Mouse (Mus musculus) right cerebral cortex, postnatal 36 days (tissue): ENCODE measurements around the gene Metap1d.
A peak's percentile ranks its signal among the peaks of the same experiment; 100 is the strongest.

Experiments
- DNase-seq, 2 experiments: peaks; one replicate each; pipeline ENCODE4 v3.0.0; 2022; ENCODE audit warnings: low spot score in 2 of 2, mixed read lengths in 1 of 2

Gene Metap1d

DNA sequence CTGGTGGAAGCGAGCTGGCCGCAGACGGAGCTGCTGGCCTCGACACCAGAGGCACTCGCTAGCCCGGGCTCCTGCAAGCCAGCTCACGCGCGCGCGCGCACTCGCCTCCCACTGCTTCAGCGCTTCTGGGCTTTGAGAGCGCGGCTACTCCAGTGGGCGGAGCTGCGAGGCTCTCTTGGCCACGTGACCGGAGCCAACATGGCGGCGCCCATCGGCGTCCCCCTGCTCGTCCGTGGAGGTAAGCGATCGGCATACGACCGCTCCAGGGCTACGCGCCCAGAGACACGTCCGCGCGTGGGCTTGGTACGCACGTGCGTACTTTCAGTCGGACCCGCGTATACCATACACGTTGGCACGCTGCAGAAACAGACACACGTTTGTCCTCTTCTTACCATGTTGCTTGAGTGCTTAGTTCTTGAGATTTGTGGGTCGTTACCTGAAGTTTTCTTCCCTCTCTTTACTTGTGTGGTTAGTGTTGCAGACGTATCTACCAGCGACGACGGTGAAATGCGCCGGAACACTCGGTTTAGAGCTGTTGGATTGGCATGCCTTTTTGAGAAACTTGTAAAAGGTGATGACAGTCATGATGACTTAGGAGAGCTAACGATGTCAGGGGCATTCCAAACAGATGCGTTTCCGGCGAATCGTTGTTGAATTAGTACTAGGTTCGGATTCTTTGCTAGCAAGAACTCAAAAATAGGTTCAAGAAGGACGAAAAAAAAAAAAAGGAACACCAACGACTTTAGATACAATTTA is at the start of gene Metap1d:
Gene Metap1d, plus strand, starts transcription at position 116 of the 756 bp plus-strand sequence.
- peak; percentile 94 to 97 for DNase-seq

DNA sequence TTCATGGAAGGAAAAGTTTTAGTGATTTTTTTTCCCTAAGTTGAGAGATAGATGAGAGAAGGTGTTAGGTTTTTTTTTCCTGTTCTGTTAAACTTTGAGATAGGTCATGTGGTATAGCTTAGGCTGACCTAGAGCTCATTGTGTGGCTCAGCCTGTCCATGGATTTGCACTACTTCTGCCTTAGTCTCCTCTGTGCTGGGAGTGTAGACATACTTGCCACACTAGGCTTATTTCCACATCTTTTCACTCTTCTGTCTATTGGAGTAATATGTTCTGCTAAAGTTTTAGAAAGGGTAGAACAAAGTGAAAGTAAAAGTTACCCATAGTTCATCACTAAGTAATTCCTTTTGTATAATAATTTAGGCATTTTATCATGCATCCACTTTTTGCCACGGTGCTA is 47.5 kb upstream of the Metap1d start:
- no peak for DNase-seq

DNA sequence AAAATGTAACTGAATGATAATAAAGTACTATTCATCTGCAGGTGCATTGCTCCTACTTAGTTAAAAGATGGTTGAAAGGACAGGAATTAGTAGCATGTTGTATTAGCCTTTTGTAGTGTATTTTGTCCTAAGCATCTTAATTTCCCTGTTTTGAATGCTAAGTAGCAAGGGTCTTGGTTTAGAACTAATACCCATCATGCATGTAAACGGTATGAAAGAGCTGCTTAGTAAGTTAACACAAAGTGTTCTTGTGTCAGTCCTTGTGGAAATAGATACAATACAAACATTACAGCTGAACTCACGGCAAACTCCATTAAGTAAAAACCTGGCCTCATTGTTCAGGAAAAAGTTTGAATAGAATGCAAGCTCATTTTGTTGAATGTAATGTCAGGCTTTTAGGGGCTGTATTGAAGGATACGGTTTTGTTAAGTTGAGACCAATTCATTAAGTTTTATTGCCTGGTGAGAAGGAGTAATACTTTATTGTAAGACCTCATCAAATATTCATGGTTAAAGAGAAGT is 34.3 kb upstream of the Metap1d start:
- DNase-seq, result no peak

DNA sequence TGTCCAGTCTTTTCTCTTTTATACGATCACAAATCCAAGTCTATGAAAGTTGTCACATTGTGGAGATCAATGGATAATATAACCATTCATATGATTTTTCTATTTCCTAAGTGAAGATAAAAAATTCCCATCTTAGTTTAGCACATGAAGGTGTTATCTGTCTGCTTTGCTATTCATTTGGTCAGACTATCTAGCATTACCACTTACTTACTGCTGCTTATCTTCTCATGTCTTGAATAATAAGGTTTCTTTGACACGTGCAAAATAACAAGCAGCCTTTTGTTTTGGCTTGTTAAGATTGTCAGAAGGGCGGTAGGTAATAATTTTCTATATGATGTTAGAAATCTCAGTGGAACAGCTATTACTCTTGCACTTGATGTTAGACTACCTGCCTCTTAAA is 33.7 kb upstream of the Metap1d start:
- no peak for DNase-seq

DNA sequence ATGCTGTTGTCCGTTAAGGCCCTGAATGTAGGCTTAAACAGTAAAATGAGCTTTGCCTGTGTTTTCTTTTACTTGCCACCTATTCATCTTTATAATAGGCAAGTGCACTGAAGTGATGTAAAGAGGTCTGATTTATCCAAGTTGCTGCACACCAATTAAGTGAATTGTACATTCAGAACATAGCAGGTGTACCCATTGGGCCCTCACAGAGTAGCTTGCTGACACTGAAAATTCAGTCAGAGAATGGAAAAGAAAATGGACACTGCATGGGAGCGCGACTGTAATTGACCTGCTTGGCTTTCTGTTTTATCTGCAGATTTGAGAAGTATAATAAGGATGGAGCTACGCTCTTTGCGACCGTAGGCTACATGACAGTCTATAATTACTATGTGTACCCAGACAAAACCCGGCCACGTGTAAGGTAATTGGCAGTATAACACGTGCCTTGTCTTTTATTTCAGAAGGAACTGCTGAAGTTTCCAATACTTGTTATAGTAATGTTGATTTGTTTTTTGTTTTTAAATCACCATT is 32.1 kb upstream of the Metap1d start:
- DNase-seq, result no peak

DNA sequence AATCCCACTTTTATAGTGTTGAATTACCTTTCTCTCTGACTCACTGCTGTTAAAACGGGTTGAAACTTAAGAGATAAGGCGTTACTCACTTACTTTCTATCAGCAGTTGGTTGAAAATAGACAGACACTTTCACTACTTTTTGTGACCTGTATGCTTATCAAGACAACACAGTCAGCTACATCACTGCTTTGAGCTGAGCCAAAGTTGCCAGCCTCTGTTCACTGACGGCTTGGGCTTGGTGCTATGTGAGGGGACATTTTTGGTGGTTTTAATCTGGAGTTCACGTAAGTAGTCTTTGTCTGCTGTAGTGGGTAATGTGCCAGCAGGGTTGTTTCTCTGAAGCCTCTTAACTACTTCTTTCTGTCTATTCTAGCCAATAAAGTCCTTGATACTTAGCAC is 28.5 kb upstream of the Metap1d start:
- DNase-seq, result no peak

DNA sequence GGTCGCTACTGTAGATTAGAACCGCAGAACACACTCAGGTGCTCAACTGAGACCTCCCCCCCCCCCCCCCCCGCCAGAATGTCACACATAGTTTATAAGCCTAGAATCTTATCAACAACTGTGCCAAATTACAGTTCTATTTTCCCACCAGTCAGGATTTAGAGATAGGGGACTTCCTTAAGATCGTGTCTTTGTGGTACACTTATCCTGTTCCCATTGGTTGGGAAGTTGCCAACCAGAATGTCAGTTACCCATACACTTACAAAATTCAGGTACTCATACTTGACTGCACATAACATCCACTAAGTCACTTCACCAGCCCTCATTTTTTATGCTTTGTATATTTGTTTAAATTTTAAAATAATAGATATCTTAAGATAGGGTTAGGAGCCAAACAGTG is 17.6 kb upstream of the Metap1d start:
- no peak for DNase-seq

DNA sequence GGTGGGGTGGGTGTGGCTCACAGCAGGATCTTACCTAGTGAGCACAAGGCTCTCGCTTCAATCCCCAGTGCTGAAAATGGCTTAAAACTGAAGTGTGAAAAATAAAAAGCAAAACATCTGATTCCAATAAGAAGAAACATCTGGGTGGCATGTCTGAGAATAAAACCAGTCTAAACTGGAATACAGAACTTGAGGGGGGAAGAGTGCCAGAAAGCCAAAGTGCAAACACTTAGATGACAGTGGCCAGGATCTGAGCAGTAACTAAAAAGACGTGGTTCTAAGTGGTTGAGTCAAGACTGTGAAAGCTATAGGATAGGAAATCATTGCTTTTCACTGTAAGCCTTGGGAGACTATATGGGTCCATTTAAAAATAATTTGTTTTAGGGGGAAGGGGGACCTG is 9.7 kb upstream of the Metap1d start:
- no peak for DNase-seq

DNA sequence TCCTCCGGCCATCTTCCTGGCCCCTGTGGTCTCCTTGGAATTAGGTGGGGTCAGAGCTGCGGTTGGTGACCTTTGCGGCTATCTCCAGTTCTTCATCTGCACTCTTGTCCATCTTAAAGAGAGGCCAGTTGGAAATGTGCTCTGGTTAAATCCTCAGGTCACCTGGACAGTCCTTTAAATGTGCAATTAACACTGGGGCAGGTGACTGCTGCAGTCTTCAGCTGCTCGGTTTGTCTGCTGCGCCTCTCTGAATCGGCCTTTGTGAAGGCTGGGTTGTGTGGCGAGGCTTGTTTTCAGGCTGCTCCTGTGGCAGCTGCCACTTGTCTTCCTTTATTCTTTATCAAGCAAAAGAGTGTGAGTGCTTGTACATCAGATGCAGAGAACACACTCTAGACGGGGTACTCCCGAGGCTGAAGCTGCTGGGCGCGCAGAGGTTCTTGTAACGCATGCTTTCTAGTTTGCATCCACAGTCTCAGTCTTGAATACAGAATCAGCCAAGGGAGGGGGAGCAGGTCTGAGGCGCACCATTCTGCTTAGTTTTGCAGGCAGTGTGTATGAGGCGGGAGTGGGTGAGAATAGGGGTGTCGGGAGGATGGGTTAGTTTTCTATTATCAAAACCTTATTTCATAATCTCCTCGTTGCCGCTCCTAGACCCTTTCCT is 7.4 kb upstream of the Metap1d start:
- no peak for DNase-seq

DNA sequence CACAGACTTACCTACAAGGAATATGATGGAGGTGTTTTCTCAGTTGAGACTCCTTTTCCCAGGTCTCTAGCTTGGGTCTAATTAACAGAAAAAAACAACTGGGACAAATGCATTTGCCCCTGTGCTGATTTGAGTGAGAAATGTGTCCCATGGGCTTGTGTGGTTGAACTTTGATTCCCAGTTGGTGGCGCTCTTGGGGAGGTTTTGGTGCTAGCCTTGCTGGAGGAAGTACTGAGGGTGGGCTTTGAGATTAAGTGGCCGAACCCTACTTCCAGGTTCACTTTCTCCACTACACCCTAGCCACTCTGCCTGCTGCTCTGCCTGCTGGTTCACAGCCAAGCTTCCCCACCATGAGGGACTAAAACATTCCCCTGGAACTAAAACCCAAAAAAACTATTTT is 3.5 kb upstream of the Metap1d start:
- no peak for DNase-seq

DNA sequence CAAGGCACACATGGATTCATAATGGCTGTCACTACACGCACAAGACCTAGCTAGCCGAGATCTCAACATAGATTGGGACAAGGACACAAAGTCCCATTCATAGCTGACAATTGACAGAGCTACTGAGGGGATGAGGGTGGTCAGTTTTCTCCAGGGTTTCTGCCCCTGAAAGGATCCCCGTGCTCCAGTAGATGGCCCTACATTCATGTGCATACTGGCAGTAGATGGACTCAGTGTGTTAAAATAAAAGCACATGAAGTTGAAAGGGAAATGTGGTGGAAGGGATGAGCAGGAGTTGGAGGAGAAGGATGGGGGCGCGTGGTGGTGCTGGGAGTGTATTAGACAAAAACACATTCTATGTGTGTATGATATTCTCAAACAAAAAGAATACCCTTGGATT is 1.3 kb upstream of the Metap1d start:
- DNase-seq, result no peak

DNA sequence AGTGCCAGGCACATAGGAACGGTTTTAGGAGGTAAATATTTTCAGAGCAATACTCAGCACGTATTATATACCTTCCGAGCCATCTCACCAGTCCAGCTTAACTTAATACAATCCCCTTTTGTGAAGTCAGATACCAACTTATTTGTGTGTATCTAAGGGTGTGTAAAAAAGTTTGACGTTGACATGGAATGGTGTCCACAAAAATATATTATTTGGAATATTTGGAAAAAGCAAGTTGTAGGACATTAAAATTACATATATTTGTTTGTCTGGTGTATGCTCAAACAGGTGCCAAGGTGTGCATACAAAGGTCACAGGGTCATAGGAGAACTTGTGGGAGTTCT is 813 bp downstream of the Metap1d start:
- DNase-seq, result no peak

DNA sequence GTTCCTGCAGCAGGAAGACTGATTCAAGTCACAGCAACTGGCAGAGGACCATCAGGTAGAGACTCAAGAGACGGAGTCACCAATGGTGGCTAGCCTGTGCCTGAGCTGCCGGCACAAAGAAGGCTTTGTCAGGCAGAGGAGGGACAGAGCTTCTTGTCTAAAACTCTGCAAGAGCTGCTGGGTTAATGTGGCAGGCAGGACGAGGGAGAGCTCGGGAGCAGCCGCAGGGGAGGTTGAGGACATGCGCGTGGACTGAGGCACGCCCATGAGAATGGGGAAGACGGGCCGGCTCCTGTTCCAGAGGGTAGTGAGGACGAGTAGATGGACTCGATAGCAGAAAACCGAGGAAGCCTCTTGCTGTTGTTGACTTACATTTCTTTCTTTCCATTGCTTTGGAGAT is 5.5 kb downstream of the Metap1d start:
- no peak for DNase-seq

DNA sequence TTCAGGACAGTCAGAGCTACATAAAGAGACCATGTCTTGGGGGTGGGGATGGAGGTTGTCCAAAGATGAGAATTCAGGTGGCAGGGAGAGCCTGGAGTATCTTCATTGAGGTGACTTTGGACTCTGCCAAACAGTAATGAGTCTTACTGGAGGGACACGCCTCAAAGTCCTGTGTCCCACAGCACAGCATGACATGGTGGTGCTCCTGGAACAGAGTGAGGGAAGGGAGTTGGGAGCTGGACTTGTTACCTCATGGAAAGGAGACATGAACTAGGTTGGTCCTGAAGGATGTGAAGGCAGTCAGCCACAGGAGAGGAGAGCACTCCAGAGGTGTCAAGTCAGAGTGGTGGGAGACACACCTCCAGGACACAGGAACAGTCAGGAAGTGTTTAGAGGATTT is 6.6 kb downstream of the Metap1d start:
- DNase-seq, result no peak

DNA sequence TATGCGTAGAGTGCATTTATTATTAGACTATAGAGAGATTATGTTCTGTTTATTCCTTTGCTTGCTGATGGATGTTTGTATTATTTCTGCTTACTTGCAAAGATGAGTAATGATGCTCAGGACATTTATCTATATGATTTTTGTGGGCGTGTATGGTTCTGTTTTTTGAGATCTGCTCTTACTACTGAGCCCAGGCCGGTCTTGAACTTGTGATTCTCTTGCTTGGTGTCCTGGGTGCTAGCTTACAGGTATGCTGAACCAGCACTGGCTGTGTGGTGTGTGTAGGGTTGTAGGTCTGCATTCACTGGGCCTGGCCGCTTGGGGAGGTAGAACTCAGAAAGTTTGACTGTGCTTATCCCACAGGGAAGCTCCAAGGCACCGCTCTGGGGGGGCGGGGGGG is 8.1 kb downstream of the Metap1d start:
- DNase-seq, result no peak

DNA sequence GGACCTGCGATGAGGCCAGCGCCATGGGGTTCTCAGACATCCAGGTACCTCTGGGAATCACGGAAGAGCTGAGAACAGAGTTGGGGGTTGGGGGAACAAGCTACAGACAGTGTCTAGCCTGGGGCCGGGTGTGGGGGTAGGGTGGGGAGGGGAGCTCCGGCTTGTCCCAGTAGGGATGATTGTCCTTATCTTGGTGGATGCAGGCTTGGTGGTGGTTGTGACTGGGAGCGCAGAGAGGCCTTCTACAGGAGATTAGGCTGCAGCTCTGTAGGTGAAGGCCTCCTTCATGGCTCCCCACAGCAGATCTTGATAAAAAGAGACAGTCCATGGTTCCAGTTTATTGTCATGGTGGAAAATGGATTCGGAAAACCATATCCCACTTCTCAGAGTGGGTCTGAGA is 8.5 kb downstream of the Metap1d start:
- DNase-seq, result no peak

DNA sequence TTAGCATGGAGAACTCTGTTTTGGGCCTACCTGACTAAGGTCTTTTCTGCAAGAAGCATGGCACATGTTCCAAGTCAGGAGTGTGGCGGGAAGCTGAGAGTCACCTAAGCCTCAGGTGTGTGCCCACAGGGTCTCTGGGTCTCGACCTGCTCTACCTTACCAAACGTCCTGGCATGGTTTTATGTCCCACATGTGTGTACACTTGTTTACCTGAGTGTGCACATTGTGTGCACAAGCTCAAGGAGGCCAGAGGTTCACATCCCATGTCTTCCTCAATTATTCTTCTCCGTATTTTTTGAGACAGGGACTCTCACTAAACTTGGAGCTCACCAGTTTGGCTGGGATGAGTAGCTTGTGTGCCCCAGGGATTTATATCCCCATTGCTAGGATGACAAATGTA is 9.0 kb downstream of the Metap1d start:
- no peak for DNase-seq

DNA sequence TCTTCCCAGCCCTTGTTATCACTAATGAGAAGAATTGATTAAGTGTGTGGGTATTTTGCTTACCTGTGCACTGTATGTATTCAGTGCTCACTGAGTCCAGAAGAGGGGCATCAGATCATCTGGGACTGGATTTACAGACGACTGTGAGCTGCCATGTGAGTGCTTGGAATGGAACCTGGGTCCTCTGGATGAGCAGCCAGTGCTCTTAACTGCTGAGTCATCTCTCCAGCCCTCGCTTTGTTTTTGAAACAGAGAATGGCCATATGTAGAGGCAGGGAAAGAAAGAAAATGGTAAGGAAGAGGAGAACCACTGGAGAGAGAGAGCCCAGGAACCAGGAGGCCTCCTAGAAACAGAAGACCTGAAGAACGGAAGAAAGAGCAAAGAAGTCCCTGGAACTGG is 9.5 kb downstream of the Metap1d start:
- DNase-seq, result no peak

DNA sequence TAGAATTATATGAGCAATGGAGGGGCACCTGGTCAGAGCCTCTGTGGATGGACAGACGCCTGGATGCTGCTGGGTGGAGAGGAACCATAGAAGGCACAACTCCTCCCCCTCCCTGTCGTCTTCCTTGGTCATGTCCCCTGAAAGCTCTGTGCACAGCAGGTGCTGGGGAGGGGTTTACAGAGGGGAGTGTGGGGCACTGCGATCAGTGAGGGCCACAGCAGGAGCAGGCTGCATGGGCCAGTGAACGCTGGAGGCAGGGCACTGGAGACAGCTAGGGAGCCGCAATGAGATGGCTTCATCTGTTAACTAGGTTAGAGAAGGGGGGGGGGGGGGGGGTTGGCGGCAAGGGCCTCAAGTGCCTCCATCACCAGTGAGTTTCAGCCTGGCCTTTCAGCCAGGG is 13.0 kb downstream of the Metap1d start:
- no peak for DNase-seq

DNA sequence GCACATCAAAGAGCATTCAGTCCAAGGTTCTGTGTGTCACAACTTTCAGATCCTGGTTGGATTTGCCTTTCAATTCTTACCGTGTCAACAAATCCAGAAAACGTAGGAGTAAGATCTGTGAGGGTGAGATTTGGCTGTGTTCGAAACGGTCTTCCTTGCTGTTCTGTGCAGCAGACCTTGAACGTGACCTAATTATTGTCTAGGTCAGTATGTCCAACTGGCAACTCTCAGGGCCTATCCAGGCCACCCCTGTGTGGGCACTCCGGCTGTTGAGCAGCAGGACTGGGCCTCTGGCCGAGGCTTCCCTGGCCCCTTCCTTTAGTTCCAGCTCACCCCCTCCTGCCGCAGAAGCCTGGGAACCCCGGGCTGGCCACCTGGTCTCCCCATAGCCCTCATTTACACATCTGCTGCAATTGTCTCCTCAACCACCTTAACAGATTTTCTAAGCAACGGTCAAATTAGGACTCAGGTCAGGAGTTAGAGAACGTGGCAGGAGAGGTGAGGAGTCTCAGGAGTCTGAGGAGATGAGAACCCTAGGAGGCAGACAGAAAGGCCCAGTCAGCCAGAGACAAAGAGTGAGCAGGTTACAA is 13.9 kb downstream of the Metap1d start:
- DNase-seq, result no peak

DNA sequence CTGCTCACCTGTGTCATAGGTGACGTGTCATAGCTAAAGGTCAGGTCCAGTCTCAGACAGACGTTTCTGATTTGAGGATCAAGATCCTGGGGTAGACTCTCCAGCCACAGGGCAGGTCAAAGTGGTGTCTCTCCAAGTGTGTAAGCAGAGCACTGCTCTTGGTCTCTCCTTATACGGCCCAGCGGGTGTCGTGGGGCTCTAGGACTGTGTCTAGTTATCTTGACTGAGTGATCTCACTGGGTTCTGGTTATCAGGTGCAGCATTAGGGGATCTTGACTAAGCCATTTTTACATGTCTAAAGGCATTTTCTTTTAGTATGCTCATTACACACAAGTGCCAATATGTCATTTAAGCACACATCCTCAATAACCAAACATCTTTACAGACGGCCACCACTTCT is 18.0 kb downstream of the Metap1d start:
- DNase-seq, result no peak

DNA sequence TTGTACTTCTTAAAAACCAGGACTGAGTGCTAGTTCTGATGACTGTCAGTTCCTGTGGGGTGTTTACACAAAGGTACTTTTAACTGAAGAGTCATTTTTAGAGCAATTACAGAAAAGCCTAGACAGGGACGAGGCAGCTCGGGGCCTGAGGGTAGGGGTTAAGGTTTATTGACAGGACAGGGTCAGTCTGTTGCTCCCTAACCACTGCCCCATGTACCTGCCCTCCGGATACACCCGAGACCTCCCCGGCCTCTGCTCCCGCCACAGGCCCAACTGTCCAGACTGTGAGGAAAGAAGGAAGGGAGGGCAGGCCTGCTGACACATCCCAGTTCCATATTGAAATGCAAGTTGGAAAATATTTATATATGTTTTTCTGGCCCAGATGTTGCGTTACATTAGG is 20.8 kb downstream of the Metap1d start:
- no peak for DNase-seq

DNA sequence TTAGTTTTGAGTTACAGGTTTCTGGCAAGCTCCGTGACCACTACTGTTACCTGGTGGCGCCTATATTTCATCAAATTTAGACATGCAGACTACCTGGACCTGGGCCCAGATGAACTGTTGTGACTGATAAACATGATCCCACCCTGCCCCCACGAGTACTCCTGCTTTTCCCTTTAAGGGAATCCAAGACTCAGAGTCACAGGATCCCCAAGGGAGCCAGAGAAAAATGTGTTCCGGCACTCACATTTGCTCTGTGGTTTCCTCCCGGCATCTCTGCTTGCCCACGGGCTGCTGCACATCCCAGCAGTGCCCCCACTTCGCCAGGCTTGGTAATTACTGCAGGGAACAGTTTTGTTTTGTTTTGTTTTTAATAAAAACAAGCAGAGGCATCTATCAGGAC is 21.3 kb downstream of the Metap1d start:
- no peak for DNase-seq
